Mouse (Mus musculus): ENCODE measurements around the gene Tdpoz3. TPM values are rescaled to one million over a fixed set of nuclear protein-coding genes. Genes with fewer than 3 reads are reported as not detected.
"Not testable (repeated sequence)": the region's sequence is repeated elsewhere in the genome, so short reads cannot be mapped to it uniquely, and the experiment has no call there.

The Tdpoz3 gene
- total RNA-seq (2022): not detected

GRCm38 (mm10) chr3:93825720-93826119 is at the start of gene Tdpoz3:
Gene Tdpoz3, plus strand, starts transcription at chr3:93826020.
- DNase-seq (ENCODE audit: low spot score): not testable (repeated sequence)

GRCm38 (mm10) chr3:93796098-93796497 is 29.7 kb upstream of the Tdpoz3 start, which contains the start of gene Tdpoz4:
Gene Tdpoz4, plus strand, starts transcription at chr3:93796398.
- DNase-seq (ENCODE audit: low spot score): not testable (repeated sequence)

GRCm38 (mm10) chr3:93813341-93813740 is 12.5 kb upstream of the Tdpoz3 start:
- DNase-seq (ENCODE audit: low spot score): not testable (repeated sequence)

- DNase-seq (ENCODE audit: low spot score): not testable (repeated sequence)
Measured at GRCm38 (mm10) chr3:93858957-93859356, 33.1 kb downstream of the Tdpoz3 start.

- DNase-seq (ENCODE audit: low spot score): not testable (repeated sequence)
Measured at GRCm38 (mm10) chr3:93870635-93871034, 44.8 kb downstream of the Tdpoz3 start.

Other genes starting within 250 kb of the Tdpoz3 start
- gene Tdpoz2, start 173.3 kb upstream of the Tdpoz3 start, total RNA-seq (2022): not detected
- not detected for gene Tdpoz1, start 149.7 kb upstream of the Tdpoz3 start, total RNA-seq (2022)
- not detected for gene Gm37596, start 132.9 kb upstream of the Tdpoz3 start, total RNA-seq (2022)
- not detected for gene Gm5773, start 53.0 kb upstream of the Tdpoz3 start, total RNA-seq (2022)
- not detected for gene Tdpoz4, start 29.6 kb upstream of the Tdpoz3 start, total RNA-seq (2022)
- gene Gm9117, start 117.5 kb downstream of the Tdpoz3 start, total RNA-seq (2022): not detected
- not detected for gene Tdpoz5, start 135.3 kb downstream of the Tdpoz3 start, total RNA-seq (2022)
- not detected for gene Gm9125, start 228.9 kb downstream of the Tdpoz3 start, total RNA-seq (2022)
- not detected for gene Gm10697, start 246.6 kb downstream of the Tdpoz3 start, total RNA-seq (2022)

Measured in heart, adult 8-10 months (tissue).